Mouse (Mus musculus): Measurements from ENCODE around the gene Myom3.

DNA sequence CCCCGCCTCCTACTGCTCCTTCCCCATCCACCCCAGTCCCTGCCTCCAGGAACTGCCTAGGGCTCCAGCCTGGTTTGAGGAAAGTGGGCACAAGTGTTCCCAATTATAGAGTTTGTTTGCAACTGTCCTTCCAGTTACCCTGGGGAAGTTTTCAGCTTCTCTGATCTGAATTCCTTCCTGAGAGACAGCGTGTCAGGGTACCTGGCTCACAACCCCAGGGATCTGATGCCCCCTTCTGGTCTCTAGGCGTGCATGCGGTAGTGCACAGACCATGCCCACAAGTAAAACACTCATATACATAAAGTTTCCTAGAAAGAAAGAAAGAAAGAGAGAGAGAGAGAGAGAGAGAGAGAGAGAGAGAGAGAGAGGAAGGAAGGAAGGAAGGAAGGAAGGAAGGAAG lies 1.2 kb upstream of the Myom3 start:
- TF ChIP-seq MYOG (IDR thresholded peaks at IDR 0.05; ENCODE audit: control insufficient read depth, extremely low read depth, insufficient read length): no peak
- TF ChIP-seq MAX (IDR thresholded peaks at IDR 0.05): no peak
- TF ChIP-seq CTCF (IDR thresholded peaks at IDR 0.05; ENCODE audit: control insufficient read depth, insufficient read depth, insufficient read length): no peak
- TF ChIP-seq MYOD1 (IDR thresholded peaks at IDR 0.05; ENCODE audit: control insufficient read depth, insufficient read length, low read depth): no peak
- TF ChIP-seq USF1 (IDR thresholded peaks at IDR 0.05; ENCODE audit: low read depth): no peak
- TF ChIP-seq FOSL1 (IDR thresholded peaks at IDR 0.05; ENCODE audit: insufficient read depth, low read length, poor library complexity, severe bottlenecking): no peak

Data from C2C12 (cell line).